Mouse (Mus musculus) hindbrain, embryonic 11.5 days (tissue): ENCODE measurements at regions not wholly inside any gene's neighbourhood (a gene's known extent, or its start where the extent isn't known, plus 50 kb on each side); places are given as distances from the start of the nearest gene placed in this dataset.

Experiments used
- ATAC-seq: fragments of 200-750 bp; cut with Nextera tagmentation; 2 replicates; pipeline ENCODE4 v1.8.0; 2017; ENCODE audit warnings: mild to moderate bottlenecking, moderate TSS enrichment, moderate library complexity; ENCODE audit not compliant: low FRiP score
- DNase-seq: peaks from one replicate; pipeline ENCODE4 v3.0.0-alpha.2; 2015; ENCODE audit warnings: low spot score
- H3K27ac ChIP-seq: fragments of 300-500 bp; sonication (generic); 2 replicates; pipeline ENCODE4 v1.5.1; 2014; ENCODE audit warnings: mild to moderate bottlenecking, low read depth, low read length
- H3K27me3 ChIP-seq: fragments of 300-500 bp; sonication (generic); 2 replicates; pipeline ENCODE4 v1.6.1; 2014; ENCODE audit warnings: mild to moderate bottlenecking, low read length, moderate library complexity, mixed read lengths; ENCODE audit not compliant: control insufficient read depth, insufficient read depth
- H3K36me3 ChIP-seq: fragments of 300-500 bp; sonication (generic); 2 replicates; pipeline ENCODE4 v1.6.1; 2014; ENCODE audit warnings: mild to moderate bottlenecking, low read length, moderate library complexity, mixed read lengths; ENCODE audit not compliant: control insufficient read depth, insufficient read depth
- H3K4me1 ChIP-seq: fragments of 300-500 bp; sonication (generic); replicated peaks from 2 replicates; pipeline ENCODE4 v1.6.1; 2014; ENCODE audit warnings: low read length, mixed read lengths; ENCODE audit not compliant: control insufficient read depth, insufficient read depth
- H3K4me2 ChIP-seq: fragments of 300-500 bp; sonication (generic); replicated peaks from 2 replicates; pipeline ENCODE4 v1.6.1; 2014; ENCODE audit warnings: mild to moderate bottlenecking, low read depth, low read length
- H3K4me3 ChIP-seq: fragments of 300-500 bp; sonication (generic); 2 replicates; pipeline ENCODE4 v1.5.1; 2014; ENCODE audit warnings: low read depth, low read length
- H3K9ac ChIP-seq: fragments of 300-500 bp; sonication (generic); 2 replicates; pipeline ENCODE4 v1.6.1; 2014; ENCODE audit warnings: low read depth, low read length
- H3K9me3 ChIP-seq: fragments of 300-500 bp; sonication (generic); 2 replicates; pipeline ENCODE4 v1.6.1; 2016; ENCODE audit warnings: low read length; ENCODE audit not compliant: control insufficient read depth
- WGBS: fragments of 180-500 bp; shearing (Covaris S2); extraction: QIAGEN DNeasy Blood & Tissue Kit; methylation state at CpG from one replicate; pipeline ENCODE4 v1.1.7; 2014; 5-methylcytosine and 5-hydroxymethylcytosine counted together

DNA sequence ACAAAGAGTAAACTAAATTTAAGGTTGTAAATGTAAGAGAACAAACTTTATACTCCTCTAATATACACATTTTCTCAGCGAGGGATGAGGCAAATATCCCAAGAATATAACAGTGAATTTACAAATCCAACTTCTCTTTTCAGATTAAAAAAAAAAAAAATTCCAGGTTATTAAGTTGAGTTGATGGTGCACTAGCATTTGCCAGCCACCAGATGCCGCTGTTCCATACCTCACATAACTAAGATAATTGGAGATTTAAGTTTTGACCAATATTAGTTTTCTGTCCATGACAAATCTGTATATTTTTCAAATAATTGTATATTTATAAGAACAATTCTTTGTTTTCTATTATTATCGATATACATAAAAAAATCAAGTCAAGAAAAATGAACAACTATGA lies 319.9 kb upstream of the Kcnh7 start:
- Histone ChIP-seq H3K4me2 (no peak overlapping the region), H3K4me3 (no peak overlapping the region), H3K9ac (no peak overlapping the region), H3K36me3 (no peaks in the 10 kb centered on the region), H3K4me1 (no peaks in the 10 kb centered on the region), H3K27me3 (no peaks in the 10 kb centered on the region), H3K9me3 (no peaks in the 10 kb centered on the region), H3K27ac (no peak overlapping the region)
- DNase-seq (peak; percentile 48), ATAC-seq (no peak)
- 12% methylated on average over 3 of the region's 3 CpGs for WGBS

DNA sequence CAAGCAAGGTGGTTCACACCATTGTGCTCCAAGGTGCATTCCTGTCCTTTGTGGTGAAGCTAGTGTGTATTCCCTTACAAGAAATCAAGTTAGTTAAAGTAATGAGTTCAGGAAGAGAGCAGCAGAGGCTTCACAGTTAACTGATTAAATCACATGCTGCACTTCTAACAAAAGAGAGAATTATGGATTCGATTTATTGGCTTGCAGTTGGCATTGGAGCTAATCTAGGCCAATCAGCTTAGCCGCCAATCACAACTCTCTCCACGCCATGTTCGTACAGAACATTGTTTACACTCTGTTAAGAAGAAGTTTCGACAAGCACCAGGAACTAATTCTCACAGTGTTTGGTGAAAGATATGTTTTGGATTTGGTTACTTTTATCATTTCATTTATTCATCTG lies 292.3 kb upstream of the Kcnh7 start:
- ATAC-seq = no peak
- no peak for DNase-seq
- Histone ChIP-seq H3K27ac (no peak overlapping the region), H3K4me2 (no peak overlapping the region), H3K27me3 (no peaks in the 10 kb centered on the region), H3K4me3 (no peak overlapping the region), H3K9me3 (no peaks in the 10 kb centered on the region), H3K9ac (no peak overlapping the region), H3K36me3 (no peaks in the 10 kb centered on the region), H3K4me1 (no peaks in the 10 kb centered on the region)
- WGBS = 75% methylated on average over 5 of the region's 5 CpGs

DNA sequence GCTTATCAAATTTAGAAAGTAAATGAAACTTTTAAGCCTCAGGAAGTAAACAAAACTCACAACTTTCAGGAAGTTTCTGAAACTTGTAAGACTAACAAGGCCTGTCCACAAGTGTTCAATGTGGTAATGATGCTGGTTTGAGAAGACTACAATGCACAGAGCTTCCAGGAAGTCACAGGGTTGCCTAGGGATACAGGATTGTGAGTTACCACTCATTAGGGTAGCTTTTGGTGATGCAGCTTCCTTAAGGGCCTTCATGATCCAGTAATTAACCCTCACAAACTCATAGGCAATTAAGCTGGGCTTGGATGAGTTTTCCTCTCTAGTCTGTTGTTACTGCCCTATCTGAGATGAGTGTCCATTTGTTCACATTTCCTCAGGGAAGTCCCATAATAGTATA lies 291.2 kb upstream of the Kcnh7 start:
- Histone ChIP-seq H3K9me3 (no peaks in the 10 kb centered on the region), H3K27ac (no peak overlapping the region), H3K4me2 (no peak overlapping the region), H3K4me3 (no peak overlapping the region), H3K36me3 (no peaks in the 10 kb centered on the region), H3K27me3 (no peaks in the 10 kb centered on the region), H3K9ac (no peak overlapping the region), H3K4me1 (no peaks in the 10 kb centered on the region)
- ATAC-seq (no peak), DNase-seq (no peak)

DNA sequence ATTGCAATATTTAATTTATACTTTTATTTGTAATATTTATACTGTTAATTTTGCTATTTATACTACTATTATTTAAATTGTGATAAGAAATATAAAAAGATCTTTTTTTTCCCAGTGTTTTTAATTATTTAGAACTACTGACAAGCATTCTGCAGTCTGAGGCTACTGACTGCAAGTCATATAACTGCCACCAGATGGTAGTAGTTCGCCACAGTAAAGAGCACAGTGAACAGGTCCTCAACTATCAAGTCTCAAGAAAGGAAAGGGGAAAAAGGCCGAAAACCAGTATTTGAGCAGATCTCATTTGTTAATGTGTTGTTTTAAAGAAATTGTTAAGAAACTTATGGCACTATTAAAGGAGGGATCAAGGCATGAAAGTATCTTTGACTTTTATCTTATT lies 289.6 kb upstream of the Kcnh7 start:
- DNase-seq = peak; percentile 72
- no peaks in the 10 kb centered on the region for H3K36me3 ChIP-seq
- no peak overlapping the region for H3K9ac ChIP-seq
- 30% methylated on average over 2 of the region's 2 CpGs for WGBS
- no peaks in the 10 kb centered on the region for H3K9me3 ChIP-seq
- H3K4me3 ChIP-seq = no peak overlapping the region
- H3K4me2 ChIP-seq = no peak overlapping the region
- H3K27me3 ChIP-seq = no peaks in the 10 kb centered on the region
- H3K4me1 ChIP-seq = no peaks in the 10 kb centered on the region
- H3K27ac ChIP-seq = no peak overlapping the region
- peak; percentile 81 for ATAC-seq

DNA sequence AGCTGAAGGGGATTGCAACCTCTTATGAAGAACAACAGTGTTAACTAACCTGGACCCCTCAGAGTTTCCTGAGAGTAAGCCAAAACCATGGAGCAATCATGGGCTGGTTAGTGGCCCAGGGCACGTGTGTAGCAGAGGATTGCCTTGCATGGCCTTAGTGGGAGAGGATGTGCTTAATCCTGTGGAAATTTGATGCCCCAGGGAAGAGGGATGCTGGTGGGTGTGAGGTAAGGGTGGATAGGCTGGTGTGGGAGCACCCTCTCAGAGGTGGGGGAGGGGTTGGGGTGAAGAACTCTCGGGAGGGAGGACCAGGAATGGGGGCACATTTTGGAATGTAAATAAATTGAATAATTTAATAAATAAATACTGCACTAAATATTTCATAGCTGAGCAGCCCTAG lies 288.2 kb upstream of the Kcnh7 start:
- Histone ChIP-seq H3K9me3 (no peaks in the 10 kb centered on the region), H3K4me2 (no peak overlapping the region), H3K4me3 (no peak overlapping the region), H3K9ac (no peak overlapping the region), H3K4me1 (no peaks in the 10 kb centered on the region), H3K27ac (no peak overlapping the region), H3K36me3 (no peaks in the 10 kb centered on the region), H3K27me3 (no peaks in the 10 kb centered on the region)
- ATAC-seq = 0 out of 2 replicates have a peak, but pooled peaks have one; percentile 51
- 69% methylated on average over 2 of the region's 2 CpGs for WGBS
- DNase-seq = no peak

DNA sequence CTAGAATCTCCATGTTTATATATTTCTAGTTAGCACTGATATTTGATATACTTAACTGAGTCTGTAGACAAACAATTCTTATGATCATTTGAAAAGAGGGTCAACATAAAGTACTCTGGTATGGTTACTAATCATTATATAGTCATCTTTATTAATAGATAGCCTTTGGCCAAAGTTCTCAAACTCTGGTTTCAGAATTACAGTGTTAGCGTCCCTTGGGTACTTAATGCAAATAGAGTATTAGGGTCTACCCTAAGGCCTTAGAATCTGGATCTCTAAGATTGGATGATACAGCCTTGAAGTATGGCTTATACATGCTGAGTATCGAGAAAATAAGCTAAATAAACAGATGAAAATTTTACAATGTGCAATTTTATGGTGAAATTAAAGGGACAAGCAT lies 275.0 kb upstream of the Kcnh7 start:
- Histone ChIP-seq H3K27ac (no peak overlapping the region), H3K27me3 (no peaks in the 10 kb centered on the region), H3K9ac (no peak overlapping the region), H3K4me1 (no peaks in the 10 kb centered on the region), H3K36me3 (no peaks in the 10 kb centered on the region), H3K4me3 (no peak overlapping the region), H3K9me3 (no peaks in the 10 kb centered on the region), H3K4me2 (no peak overlapping the region)
- WGBS = 88% methylated on average over 2 of the region's 2 CpGs
- no peak for ATAC-seq
- DNase-seq = no peak

DNA sequence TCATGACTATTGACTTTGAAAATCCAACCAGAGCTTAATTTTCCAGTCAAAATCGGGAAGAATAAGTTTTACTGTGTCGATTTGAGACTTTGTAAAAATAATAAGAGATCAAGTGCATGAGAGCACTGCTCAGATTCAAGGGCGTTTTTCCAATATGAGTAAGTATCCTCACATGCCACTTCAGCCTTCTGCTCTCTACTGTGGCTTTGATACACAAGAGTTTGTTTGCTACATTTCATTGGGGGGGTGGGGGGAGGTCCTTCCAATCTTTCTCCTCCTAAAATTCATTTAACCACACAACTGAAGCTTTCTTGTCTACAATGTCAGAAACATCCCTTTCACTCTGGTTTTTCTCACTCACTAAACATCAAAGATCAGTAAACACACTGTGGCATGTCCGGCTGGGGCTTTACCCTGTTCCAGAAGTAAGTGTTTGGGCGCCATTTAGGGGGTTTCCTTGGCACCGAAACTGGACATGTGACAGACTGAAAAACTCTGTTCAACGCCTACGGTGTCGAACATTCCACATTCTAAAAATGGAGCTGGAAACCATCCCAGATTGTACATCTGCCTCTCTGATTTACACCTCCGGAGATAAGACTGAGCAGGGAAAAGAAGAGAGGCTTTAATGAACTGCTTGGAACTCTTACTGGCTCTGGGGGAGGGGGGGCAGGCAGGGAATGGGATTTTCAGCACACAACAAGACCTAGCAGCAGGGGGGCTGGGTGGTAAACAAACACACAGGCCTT lies 270.4 kb upstream of the Kcnh7 start:
- Histone ChIP-seq H3K4me2 (no peak overlapping the region), H3K9ac (no peak overlapping the region), H3K9me3 (no peaks in the 10 kb centered on the region), H3K4me1 (no peaks in the 10 kb centered on the region), H3K27ac (no peak overlapping the region), H3K4me3 (no peak overlapping the region), H3K36me3 (no peaks in the 10 kb centered on the region), H3K27me3 (no peaks in the 10 kb centered on the region)
- ATAC-seq (no peak), DNase-seq (no peak)
- WGBS = 81% methylated on average over 10 of the region's 10 CpGs

DNA sequence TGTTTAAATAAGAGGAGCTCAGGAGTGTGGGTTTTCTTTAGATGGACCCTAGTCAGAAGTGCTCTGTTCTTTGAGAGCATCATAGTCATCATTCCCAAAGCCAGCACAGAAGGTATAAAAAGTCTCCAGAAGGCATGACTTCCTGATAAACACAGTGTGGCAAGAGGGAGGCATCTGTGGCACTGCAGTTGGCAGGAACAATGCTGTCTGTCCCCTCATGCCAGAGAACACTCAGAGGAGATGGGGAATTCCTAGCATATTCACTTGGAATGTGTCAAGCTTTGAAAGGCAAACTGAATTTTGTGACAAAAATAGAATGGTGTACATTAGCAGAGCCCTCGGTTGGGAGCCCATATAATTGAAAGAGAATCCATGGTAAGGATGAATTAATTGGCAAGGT lies 268.8 kb upstream of the Kcnh7 start:
- Histone ChIP-seq H3K36me3 (no peaks in the 10 kb centered on the region), H3K4me2 (no peak overlapping the region), H3K9ac (no peak overlapping the region), H3K27me3 (no peaks in the 10 kb centered on the region), H3K27ac (no peak overlapping the region), H3K4me1 (no peaks in the 10 kb centered on the region), H3K4me3 (no peak overlapping the region), H3K9me3 (no peaks in the 10 kb centered on the region)
- ATAC-seq (no peak), DNase-seq (no peak)
- 66% methylated on average over 1 of the region's 1 CpGs for WGBS

DNA sequence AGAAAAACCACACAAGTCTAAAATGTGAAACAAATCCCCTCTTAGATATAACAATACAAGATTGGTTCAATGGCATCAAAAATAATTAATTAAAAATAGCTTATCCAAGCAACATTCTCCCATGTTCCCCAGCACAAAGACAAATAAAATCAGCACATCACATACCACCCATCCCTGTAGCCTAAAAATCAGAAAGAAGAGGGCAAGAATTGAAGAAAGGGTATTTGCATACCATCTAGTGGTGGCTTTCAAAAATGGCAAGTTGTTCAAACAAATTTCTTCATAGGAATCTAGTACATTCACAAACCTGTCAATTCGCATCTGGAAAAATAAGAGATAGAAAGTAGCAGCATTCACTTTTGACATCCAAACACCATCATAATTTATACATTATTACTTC lies 268.1 kb upstream of the Kcnh7 start:
- no peak overlapping the region for H3K4me2 ChIP-seq
- ATAC-seq = no peak
- 77% methylated on average over 1 of the region's 1 CpGs for WGBS

More for the DNA sequence above, 268.1 kb upstream of the Kcnh7 start:
- peak; percentile 6 for DNase-seq
- Histone ChIP-seq H3K36me3 (no peaks in the 10 kb centered on the region), H3K4me1 (no peaks in the 10 kb centered on the region), H3K27ac (no peak overlapping the region), H3K9me3 (no peaks in the 10 kb centered on the region), H3K9ac (no peak overlapping the region), H3K27me3 (no peaks in the 10 kb centered on the region), H3K4me3 (no peak overlapping the region)
